Mouse (Mus musculus) splenic B cell, adult 2 months (primary cell): ENCODE data around the gene Eef2kmt.
A peak's percentile ranks its signal among the peaks of the same experiment; 100 is the strongest.
"Not testable (repeated sequence)": the region's sequence is repeated elsewhere in the genome, so short reads cannot be mapped to it uniquely, and the experiment has no call there.

ENCODE experiments used
- DNase-seq: peaks from one replicate; pipeline ENCODE4 v3.0.0-alpha.2; 2011; ENCODE audit warnings: low read depth, low spot score
- H3K27me3 ChIP-seq: 2 replicates; pipeline ENCODE4 v1.6.1; 2012; ENCODE audit warnings: mild to moderate bottlenecking, low read length, moderate library complexity, mixed read lengths; ENCODE audit not compliant: control insufficient read depth, poor library complexity, insufficient read depth, severe bottlenecking
- H3K36me3 ChIP-seq: 2 replicates; pipeline ENCODE4 v1.6.1; 2012; ENCODE audit warnings: mild to moderate bottlenecking, low read length, moderate library complexity, mixed read lengths; ENCODE audit not compliant: control insufficient read depth, poor library complexity, insufficient read depth, severe bottlenecking

Gene Eef2kmt

GRCm38 (mm10) chr16:5242882-5243281, 12.9 kb downstream of the Eef2kmt start:
- H3K36me3 ChIP-seq, result peaks cover 2% of the 10 kb centered on the region
- no peak for DNase-seq
- H3K27me3 ChIP-seq, result no peaks in the 10 kb centered on the region

GRCm38 (mm10) chr16:5242355-5242754, 13.4 kb downstream of the Eef2kmt start:
- peaks cover 2% of the 10 kb centered on the region for H3K36me3 ChIP-seq
- no peak for DNase-seq
- no peaks in the 10 kb centered on the region for H3K27me3 ChIP-seq

GRCm38 (mm10) chr16:5233418-5234313, 22.1 kb downstream of the Eef2kmt start, which contains the start of gene Alg1:
Gene Alg1, plus strand, starts transcription at chr16:5233621.
- no peaks in the 10 kb centered on the region for H3K36me3 ChIP-seq
- H3K27me3 ChIP-seq, result no peaks in the 10 kb centered on the region
- peak; percentile 95 for DNase-seq

GRCm38 (mm10) chr16:5232982-5233381, 22.8 kb downstream of the Eef2kmt start:
- no peak for DNase-seq
- Histone ChIP-seq H3K36me3 (no peaks in the 10 kb centered on the region), H3K27me3 (no peaks in the 10 kb centered on the region)

GRCm38 (mm10) chr16:5228103-5228502, 27.7 kb downstream of the Eef2kmt start:
- DNase-seq, H3K27me3 ChIP-seq, H3K36me3 ChIP-seq: not testable (repeated sequence)

GRCm38 (mm10) chr16:5227501-5227900, 28.3 kb downstream of the Eef2kmt start:
- not testable (repeated sequence) for DNase-seq, H3K27me3 ChIP-seq, H3K36me3 ChIP-seq

GRCm38 (mm10) chr16:5226534-5226933, 29.2 kb downstream of the Eef2kmt start:
- not testable (repeated sequence) for H3K27me3 ChIP-seq, DNase-seq, H3K36me3 ChIP-seq

- no peaks in the 10 kb centered on the region for H3K27me3 ChIP-seq
- DNase-seq, result no peak
Measured at GRCm38 (mm10) chr16:5222140-5222539, 33.6 kb downstream of the Eef2kmt start, which contains the start of gene AU021092. Gene AU021092, minus strand, starts transcription at chr16:5222299.

GRCm38 (mm10) chr16:5221403-5221802, 34.4 kb downstream of the Eef2kmt start:
- H3K27me3 ChIP-seq, result no peaks in the 10 kb centered on the region

More at GRCm38 (mm10) chr16:5222140-5222539, 33.6 kb downstream of the Eef2kmt start, which contains the start of gene AU021092:
- no peaks in the 10 kb centered on the region for H3K36me3 ChIP-seq

GRCm38 (mm10) chr16:5217341-5218133, 38.2 kb downstream of the Eef2kmt start:
- DNase-seq, result no peak
- H3K27me3 ChIP-seq, result no peaks in the 10 kb centered on the region
- H3K36me3 ChIP-seq, result no peaks in the 10 kb centered on the region

More at GRCm38 (mm10) chr16:5221403-5221802, 34.4 kb downstream of the Eef2kmt start:
- H3K36me3 ChIP-seq, result no peaks in the 10 kb centered on the region
- DNase-seq, result no peak

GRCm38 (mm10) chr16:5216686-5217085, 39.1 kb downstream of the Eef2kmt start:
- H3K36me3 ChIP-seq, result no peaks in the 10 kb centered on the region
- DNase-seq, result no peak
- no peaks in the 10 kb centered on the region for H3K27me3 ChIP-seq

- no peak for DNase-seq
- no peaks in the 10 kb centered on the region for H3K27me3 ChIP-seq
- H3K36me3 ChIP-seq, result no peaks in the 10 kb centered on the region
Measured at GRCm38 (mm10) chr16:5214126-5214525, 41.7 kb downstream of the Eef2kmt start.

GRCm38 (mm10) chr16:5212150-5212549, 43.6 kb downstream of the Eef2kmt start:
- no peaks in the 10 kb centered on the region for H3K27me3 ChIP-seq
- no peak for DNase-seq

GRCm38 (mm10) chr16:5210365-5210764, 45.4 kb downstream of the Eef2kmt start:
- H3K27me3 ChIP-seq, result no peaks in the 10 kb centered on the region
- no peaks in the 10 kb centered on the region for H3K36me3 ChIP-seq
- peak; percentile 34 for DNase-seq

More at GRCm38 (mm10) chr16:5212150-5212549, 43.6 kb downstream of the Eef2kmt start:
- H3K36me3 ChIP-seq, result no peaks in the 10 kb centered on the region

- H3K27me3 ChIP-seq, result no peaks in the 10 kb centered on the region
- no peak for DNase-seq
Measured at GRCm38 (mm10) chr16:5206051-5206450, 49.7 kb downstream of the Eef2kmt start.

More at GRCm38 (mm10) chr16:5206051-5206450, 49.7 kb downstream of the Eef2kmt start:
- no peaks in the 10 kb centered on the region for H3K36me3 ChIP-seq
